Mouse (Mus musculus): ENCODE measurements around the gene Ccdc58. TPM values are rescaled to one million over a fixed set of nuclear protein-coding genes. Genes with fewer than 3 reads are reported as not detected.

The Ccdc58 gene
- polyA plus RNA-seq (2012; rRNA removed; ENCODE audit: low replicate concordance) = 4.2 and 5.4 TPM in 2 replicates

DNA sequence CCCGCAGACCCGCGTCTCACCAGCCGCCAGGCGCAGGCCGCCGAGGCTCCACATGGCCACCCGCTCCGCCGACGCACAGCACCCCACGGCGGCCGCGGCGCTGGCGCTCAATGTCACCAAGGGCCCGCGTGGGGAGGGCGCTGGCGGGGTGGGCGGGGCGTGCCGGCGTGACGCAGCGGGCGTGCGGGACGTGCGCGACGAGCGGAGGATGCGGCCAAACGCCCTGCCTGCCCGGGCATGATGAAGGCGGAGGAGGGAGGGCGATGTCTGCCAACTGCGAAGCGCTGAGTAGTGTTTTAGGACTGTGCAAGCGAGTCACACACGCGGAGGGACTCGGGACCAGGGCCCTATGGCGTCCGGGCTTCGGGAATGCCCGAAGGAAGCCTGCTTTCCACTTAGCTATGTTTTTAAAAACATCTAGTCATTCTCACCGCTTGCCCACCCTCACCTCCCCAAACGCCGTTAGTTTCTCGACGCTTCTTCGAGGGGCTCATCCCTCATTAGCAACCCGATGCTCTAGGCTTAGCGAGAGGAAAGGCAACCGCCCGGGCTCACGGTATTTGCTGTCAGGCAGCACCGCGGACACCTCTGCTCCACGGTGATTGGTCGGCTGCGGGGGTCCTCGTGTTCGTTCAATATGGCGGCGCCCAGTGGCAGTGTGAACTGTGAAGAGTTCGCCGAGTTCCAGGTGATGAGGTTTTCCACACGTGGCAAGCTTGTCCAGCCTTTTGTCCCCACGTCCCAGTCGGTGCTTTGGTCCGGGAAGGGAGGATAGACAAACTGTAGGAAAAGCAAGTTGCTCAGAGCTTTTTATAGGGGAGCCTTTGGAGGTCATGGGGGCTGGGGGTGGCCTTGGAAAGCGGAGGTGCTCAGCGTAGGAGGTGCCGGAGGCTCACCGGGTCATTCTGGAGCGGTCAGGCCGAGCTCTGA lies at the start of gene Ccdc58, which contains the start of gene Fam162a:
TSS of gene Ccdc58 (plus strand) at position 236 of the 930 bp plus-strand sequence.
TSS of gene Fam162a (minus strand) at position 145 of the 930 bp plus-strand sequence.

GRCm38 (mm10) chr16:36040640-36041624 lies 30.6 kb upstream of the Ccdc58 start, which contains the start of gene Wdr5b:
Gene Wdr5b (plus strand): TSS chr16:36041190.

GRCm38 (mm10) chr16:36131141-36131540 lies 59.7 kb downstream of the Ccdc58 start, which contains the start of gene Csta1:
Gene Csta1 (minus strand): TSS chr16:36131241.

Other genes starting within 250 kb of the Ccdc58 start
- gene Parp14, start 200.1 kb upstream of the Ccdc58 start, polyA plus RNA-seq (2012; rRNA removed; ENCODE audit: low replicate concordance) = 6.9 and 8.2 TPM in 2 replicates
- gene Parp9, start 133.2 kb upstream of the Ccdc58 start, polyA plus RNA-seq (2012; rRNA removed; ENCODE audit: low replicate concordance) = 7.4 and 15.6 TPM in 2 replicates
- 10.0 and 15.3 TPM in 2 replicates for gene Dtx3l, start 132.5 kb upstream of the Ccdc58 start, polyA plus RNA-seq (2012; rRNA removed; ENCODE audit: low replicate concordance)
- gene Kpna1, start 92.9 kb upstream of the Ccdc58 start, polyA plus RNA-seq (2012; rRNA removed; ENCODE audit: low replicate concordance) = 3.7 and 15.5 TPM in 2 replicates
- 1.1 and 2.7 TPM in 2 replicates for gene Wdr5b, start 30.5 kb upstream of the Ccdc58 start, polyA plus RNA-seq (2012; rRNA removed; ENCODE audit: low replicate concordance)
- gene Fam162a, start 91 bp upstream of the Ccdc58 start, polyA plus RNA-seq (2012; rRNA removed; ENCODE audit: low replicate concordance) = 27.0 and 27.7 TPM in 2 replicates
- 0.11 TPM in 1 of 2 replicates, not detected in the other for gene Csta1, start 59.6 kb downstream of the Ccdc58 start, polyA plus RNA-seq (2012; rRNA removed; ENCODE audit: low replicate concordance)
- gene Stfa2l1, start 85.1 kb downstream of the Ccdc58 start, polyA plus RNA-seq (2012; rRNA removed; ENCODE audit: low replicate concordance) = not detected in 2 replicates
- gene Gm5483, start 112.5 kb downstream of the Ccdc58 start, polyA plus RNA-seq (2012; rRNA removed; ENCODE audit: low replicate concordance) = not detected in 2 replicates
- not detected in 2 replicates for gene Gm5416, start 138.7 kb downstream of the Ccdc58 start, polyA plus RNA-seq (2012; rRNA removed; ENCODE audit: low replicate concordance)
- gene 2010005H15Rik, start 149.8 kb downstream of the Ccdc58 start, polyA plus RNA-seq (2012; rRNA removed; ENCODE audit: low replicate concordance) = not detected in 2 replicates
- gene Stfa1, start 205.3 kb downstream of the Ccdc58 start, polyA plus RNA-seq (2012; rRNA removed; ENCODE audit: low replicate concordance) = not detected in 2 replicates